Mouse (Mus musculus) limb, embryonic 11.5 days (tissue): ENCODE measurements at regions not wholly inside any gene's neighbourhood (a gene's known extent, or its start where the extent isn't known, plus 50 kb on each side); places are given as distances from the start of the nearest gene placed in this dataset.

Experiments
- ATAC-seq: fragments of 200-750 bp; cut with Nextera tagmentation; 2 replicates; pipeline ENCODE4 v1.8.0; 2017; ENCODE audit warnings: low read depth; ENCODE audit not compliant: insufficient number of reproducible peaks, low FRiP score, low TSS enrichment
- DNase-seq: peaks from one replicate; pipeline ENCODE4 v3.0.0-alpha.2; 2015; ENCODE audit warnings: low spot score
- H3K27ac ChIP-seq: fragments of 300-500 bp; sonication (generic); replicated peaks from 2 replicates; pipeline ENCODE4 v1.5.1; 2014; ENCODE audit warnings: low read depth, mild to moderate bottlenecking, low read length
- H3K27me3 ChIP-seq: fragments of 300-500 bp; sonication (generic); 2 replicates; pipeline ENCODE4 v1.6.1; 2014; ENCODE audit warnings: mild to moderate bottlenecking, low read length, mixed read lengths; ENCODE audit not compliant: control insufficient read depth, insufficient read depth
- H3K36me3 ChIP-seq: fragments of 300-500 bp; sonication (generic); 2 replicates; pipeline ENCODE4 v1.6.1; 2014; ENCODE audit warnings: mild to moderate bottlenecking, low read length, moderate library complexity, mixed read lengths; ENCODE audit not compliant: control insufficient read depth, insufficient read depth
- H3K4me1 ChIP-seq: fragments of 300-500 bp; sonication (generic); 2 replicates; pipeline ENCODE4 v1.6.1; 2014; ENCODE audit warnings: low read length, mixed read lengths; ENCODE audit not compliant: control insufficient read depth, insufficient read depth
- H3K4me2 ChIP-seq: fragments of 300-500 bp; sonication (generic); 2 replicates; pipeline ENCODE4 v1.6.1; 2014; ENCODE audit warnings: low read depth, mild to moderate bottlenecking, moderate library complexity; ENCODE audit not compliant: severe bottlenecking
- H3K4me3 ChIP-seq: fragments of 300-500 bp; sonication (generic); 2 replicates; pipeline ENCODE4 v1.5.1; 2014; ENCODE audit warnings: low read depth, low read length
- H3K9ac ChIP-seq: fragments of 300-500 bp; sonication (generic); 2 replicates; pipeline ENCODE4 v1.6.1; 2014; ENCODE audit warnings: mild to moderate bottlenecking, low read length
- H3K9me3 ChIP-seq: fragments of 300-500 bp; sonication (generic); 2 replicates; pipeline ENCODE4 v1.6.1; 2016; ENCODE audit warnings: low read length; ENCODE audit not compliant: control insufficient read depth
- WGBS: fragments of 180-500 bp; shearing (Covaris S2); extraction: QIAGEN DNeasy Blood & Tissue Kit; methylation state at CpG from one replicate; pipeline ENCODE4 v1.1.7; 2014; 5-methylcytosine and 5-hydroxymethylcytosine counted together

GRCm38 (mm10) chr1:57492696-57493095, 85.8 kb upstream of the Tyw5 start:
- Histone ChIP-seq H3K36me3 (no peaks in the 10 kb centered on the region), H3K4me3 (no peak overlapping the region), H3K27me3 (no peaks in the 10 kb centered on the region), H3K4me1 (no peaks in the 10 kb centered on the region), H3K9ac (no peak overlapping the region), H3K4me2 (no peak overlapping the region), H3K27ac (no peak overlapping the region), H3K9me3 (no peaks in the 10 kb centered on the region)
- no peak for DNase-seq
- ATAC-seq: no peak
- 19% methylated on average over 2 of the region's 2 CpGs for WGBS

DNA sequence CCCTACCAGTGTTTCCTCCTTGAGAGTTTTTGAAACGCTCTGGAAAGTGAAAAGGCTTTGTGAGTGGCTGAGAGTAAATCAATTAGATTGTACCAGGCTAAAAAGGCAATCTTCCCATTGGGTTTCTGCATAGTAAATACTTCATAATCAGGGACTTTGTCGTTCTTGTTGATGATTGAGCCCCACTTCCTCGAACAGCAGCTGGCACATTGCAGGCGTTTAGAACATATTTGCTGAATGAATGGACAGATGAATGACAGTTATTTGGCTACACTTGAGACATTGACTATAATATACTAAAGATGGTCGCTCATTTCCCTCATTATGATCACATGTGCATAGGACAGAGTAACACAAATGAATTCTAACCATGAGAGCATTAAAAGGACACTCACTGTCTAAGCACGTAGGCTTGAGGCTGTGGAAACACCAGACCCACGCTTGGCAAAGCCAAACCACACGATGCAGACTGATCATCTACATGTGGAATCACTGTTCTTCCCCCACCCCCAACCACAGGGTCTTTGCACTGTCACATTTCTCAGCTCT, 90.7 kb upstream of the Tyw5 start:
- Histone ChIP-seq H3K9ac (no peak overlapping the region), H3K27me3 (no peaks in the 10 kb centered on the region), H3K9me3 (no peaks in the 10 kb centered on the region), H3K4me2 (no peak overlapping the region), H3K4me1 (no peaks in the 10 kb centered on the region), H3K4me3 (no peak overlapping the region), H3K36me3 (no peaks in the 10 kb centered on the region), H3K27ac (no peak overlapping the region)
- DNase-seq: no peak
- WGBS: 82% methylated on average over 8 of the region's 8 CpGs
- ATAC-seq: no peak

DNA sequence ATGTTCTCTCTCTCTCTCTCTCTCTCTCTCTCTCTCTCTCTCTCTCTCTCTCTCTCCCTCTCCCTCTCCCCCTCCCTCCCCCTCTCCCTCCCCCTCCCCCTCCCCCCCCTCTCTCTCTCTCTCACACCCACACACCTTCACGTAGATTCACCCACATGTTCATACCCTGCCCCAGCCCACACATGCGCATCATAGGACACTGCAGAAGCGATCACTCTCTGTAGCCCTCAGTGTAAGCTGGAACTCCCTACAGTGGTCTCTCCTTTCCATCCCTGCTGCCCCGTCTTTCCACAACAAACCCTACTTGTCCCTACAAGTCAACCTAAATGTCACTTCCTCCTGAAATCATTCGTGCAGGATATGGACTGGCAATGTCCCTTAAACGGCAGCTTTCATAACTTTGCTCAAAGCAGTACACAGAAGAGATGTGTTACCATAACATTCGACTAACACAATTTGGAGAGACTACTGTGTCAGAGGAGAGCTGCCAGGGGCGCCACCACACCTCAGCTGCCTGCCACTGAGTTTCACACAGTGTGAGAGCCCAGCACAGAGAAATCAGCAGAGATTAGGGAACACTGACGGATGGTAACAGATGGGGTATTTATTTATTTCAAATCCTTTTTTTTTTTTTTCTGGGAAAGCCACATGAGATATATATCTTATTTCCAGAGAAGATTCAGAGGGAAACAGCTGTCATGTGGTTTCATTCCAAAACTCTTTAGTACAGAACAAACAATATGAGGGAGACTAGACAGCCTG, 103.6 kb upstream of the Tyw5 start:
- Histone ChIP-seq H3K9me3 (no peaks in the 10 kb centered on the region), H3K4me2 (no peak overlapping the region), H3K27me3 (no peaks in the 10 kb centered on the region), H3K36me3 (no peaks in the 10 kb centered on the region), H3K9ac (no peak overlapping the region), H3K27ac (no peak overlapping the region), H3K4me1 (no peaks in the 10 kb centered on the region), H3K4me3 (no peak overlapping the region)
- DNase-seq (no peak), ATAC-seq (no peak)
- 80% methylated on average over 8 of the region's 9 CpGs for WGBS

GRCm38 (mm10) chr1:57511902-57512301, 105.0 kb upstream of the Tyw5 start:
- H3K9me3 ChIP-seq: no peaks in the 10 kb centered on the region
- ATAC-seq (no peak), DNase-seq (no peak)
- H3K36me3 ChIP-seq: no peaks in the 10 kb centered on the region
- no peaks in the 10 kb centered on the region for H3K27me3 ChIP-seq
- no peak overlapping the region for H3K4me3 ChIP-seq
- no peak overlapping the region for H3K4me2 ChIP-seq
- H3K4me1 ChIP-seq: no peaks in the 10 kb centered on the region
- H3K9ac ChIP-seq: no peak overlapping the region
- no peak overlapping the region for H3K27ac ChIP-seq
- 96% methylated on average over 2 of the region's 2 CpGs for WGBS

GRCm38 (mm10) chr1:57512516-57512915, 105.6 kb upstream of the Tyw5 start:
- H3K36me3 ChIP-seq: no peaks in the 10 kb centered on the region
- no peak overlapping the region for H3K4me3 ChIP-seq
- H3K27ac ChIP-seq: no peak overlapping the region
- no peak for ATAC-seq
- H3K4me2 ChIP-seq: no peak overlapping the region
- WGBS: 90% methylated on average over 3 of the region's 3 CpGs
- H3K9me3 ChIP-seq: no peaks in the 10 kb centered on the region
- H3K9ac ChIP-seq: no peak overlapping the region
- H3K4me1 ChIP-seq: no peaks in the 10 kb centered on the region
- H3K27me3 ChIP-seq: no peaks in the 10 kb centered on the region
- DNase-seq: no peak

DNA sequence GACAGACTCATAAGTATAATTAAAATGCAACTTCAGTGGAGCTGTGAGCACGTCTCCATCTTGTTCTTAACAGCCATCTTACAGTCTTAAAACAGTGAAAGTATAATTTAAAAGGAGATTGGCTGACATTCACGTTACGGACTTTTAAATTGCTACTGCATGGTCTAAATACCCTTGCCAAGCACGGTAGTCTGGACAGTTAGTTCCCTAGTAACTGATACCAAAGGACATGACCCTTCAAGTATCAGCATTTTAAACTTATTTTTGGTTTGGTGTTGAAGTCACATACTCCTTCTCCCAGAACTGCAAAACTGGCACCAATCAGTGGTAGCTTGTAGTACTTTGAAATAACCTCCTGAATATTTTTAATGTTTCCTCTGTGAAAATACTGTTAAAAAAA, 119.1 kb upstream of the Tyw5 start:
- 75% methylated on average over 4 of the region's 4 CpGs for WGBS
- Histone ChIP-seq H3K4me1 (peaks cover 4% of the 10 kb centered on the region; the same call in 1 of the 2 replicates), H3K9me3 (no peaks in the 10 kb centered on the region), H3K36me3 (no peaks in the 10 kb centered on the region), H3K27me3 (no peaks in the 10 kb centered on the region), H3K4me2 (no peak overlapping the region), H3K27ac (no peak overlapping the region), H3K9ac (no peak overlapping the region), H3K4me3 (no peak overlapping the region)
- DNase-seq (no peak), ATAC-seq (no peak)

DNA sequence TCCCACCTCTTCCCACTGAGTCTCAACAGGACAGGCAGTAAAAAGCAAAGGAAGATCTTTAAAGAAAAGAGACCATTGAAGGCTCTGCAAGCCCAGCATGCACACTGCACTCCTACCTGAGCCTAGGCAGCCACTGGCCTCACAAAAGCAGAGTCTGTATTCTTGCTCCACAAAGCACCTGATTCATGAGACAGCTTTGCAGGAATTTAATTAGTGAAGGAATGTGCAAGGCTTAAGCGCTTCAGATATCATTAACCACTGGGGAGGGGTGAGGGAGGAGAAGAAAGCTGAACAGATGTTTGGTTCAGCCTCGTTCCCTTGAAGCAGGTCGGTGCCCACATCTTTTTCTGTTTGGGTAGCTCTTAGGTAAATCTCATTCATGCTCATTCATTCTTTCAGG, 121.8 kb upstream of the Tyw5 start:
- no peak overlapping the region for H3K9ac ChIP-seq
- WGBS: 18% methylated on average over 3 of the region's 3 CpGs
- H3K27ac ChIP-seq: no peak overlapping the region
- H3K9me3 ChIP-seq: no peaks in the 10 kb centered on the region
- DNase-seq (peak; percentile 32), ATAC-seq (0 out of 2 replicates have a peak, but pooled peaks have one; percentile 62)
- H3K27me3 ChIP-seq: no peaks in the 10 kb centered on the region
- peaks cover 4% of the 10 kb centered on the region; the same call in 1 of the 2 replicates for H3K4me1 ChIP-seq
- no peak overlapping the region for H3K4me3 ChIP-seq
- H3K4me2 ChIP-seq: no peak overlapping the region
- no peaks in the 10 kb centered on the region for H3K36me3 ChIP-seq

- no peak overlapping the region for H3K9ac ChIP-seq
- WGBS: 89% methylated on average over 2 of the region's 2 CpGs
- ATAC-seq (no peak), DNase-seq (no peak)
- no peak overlapping the region for H3K27ac ChIP-seq
- no peaks in the 10 kb centered on the region for H3K27me3 ChIP-seq
- no peaks in the 10 kb centered on the region for H3K9me3 ChIP-seq
- H3K4me1 ChIP-seq: peaks cover 4% of the 10 kb centered on the region; the same call in 1 of the 2 replicates
- H3K4me2 ChIP-seq: no peak overlapping the region
- no peaks in the 10 kb centered on the region for H3K36me3 ChIP-seq
- no peak overlapping the region for H3K4me3 ChIP-seq
These were observed 122.4 kb upstream of the Tyw5 start for GRCm38 (mm10) chr1:57529320-57529719.
